Mouse (Mus musculus) stomach, postnatal 0 days (tissue): Measurements from ENCODE around the gene Deup1. TPM values are rescaled to one million over a fixed set of nuclear protein-coding genes. Genes with fewer than 3 reads are reported as not detected.

ENCODE experiments used
- ATAC-seq: fragments of 200-750 bp; cut with Nextera tagmentation; 2 replicates; pipeline ENCODE4 v1.8.0; 2017; ENCODE audit not compliant: low FRiP score, low TSS enrichment
- DNase-seq: peaks from one replicate; pipeline ENCODE4 v3.0.0-alpha.2; 2016; ENCODE audit warnings: low spot score
- H3K27ac ChIP-seq: fragments of 300-500 bp; sonication (generic); replicated peaks from 2 replicates; pipeline ENCODE4 v1.5.1; 2014; ENCODE audit warnings: mild to moderate bottlenecking, control low read depth
- H3K27me3 ChIP-seq: fragments of 300-500 bp; sonication (generic); 2 replicates; pipeline ENCODE4 v1.6.1; 2014; ENCODE audit warnings: low read length; ENCODE audit not compliant: control insufficient read depth, insufficient read depth
- H3K36me3 ChIP-seq: fragments of 300-500 bp; sonication (generic); 2 replicates; pipeline ENCODE4 v1.6.1; 2014; ENCODE audit warnings: low read length, mixed read lengths; ENCODE audit not compliant: control insufficient read depth, insufficient read depth
- H3K4me1 ChIP-seq: fragments of 300-500 bp; sonication (generic); replicated peaks from 2 replicates; pipeline ENCODE4 v1.6.1; 2014; ENCODE audit warnings: antibody characterized with exemption; ENCODE audit not compliant: control insufficient read depth, insufficient read depth
- H3K4me2 ChIP-seq: fragments of 300-500 bp; sonication (generic); replicated peaks from 2 replicates; pipeline ENCODE4 v1.6.1; 2014; ENCODE audit warnings: low read depth, mild to moderate bottlenecking, control low read depth, moderate library complexity
- H3K4me3 ChIP-seq: fragments of 300-500 bp; sonication (generic); 2 replicates; pipeline ENCODE4 v1.5.1; 2014; ENCODE audit warnings: low read depth, low read length, control low read depth
- H3K9ac ChIP-seq: fragments of 300-500 bp; sonication (generic); 2 replicates; pipeline ENCODE4 v1.6.1; 2014; ENCODE audit warnings: mild to moderate bottlenecking, low read length, control low read depth, mixed read lengths
- H3K9me3 ChIP-seq: fragments of 300-500 bp; sonication (generic); 2 replicates; pipeline ENCODE4 v1.6.1; 2016; ENCODE audit warnings: low read length; ENCODE audit not compliant: control insufficient read depth
- CTCF ChIP-seq: IDR thresholded peaks from 2 replicates; pipeline ENCODE4 v1.5.1; 2016; ENCODE audit warnings: antibody characterized with exemption, low read depth, mild to moderate bottlenecking, moderate library complexity
- EP300 ChIP-seq: optimal IDR thresholded peaks from 2 replicates; pipeline ENCODE3; 2016; ENCODE audit warnings: antibody characterized with exemption
- WGBS: fragments of 180-500 bp; shearing (Covaris S2); extraction: QIAGEN DNeasy Blood & Tissue Kit; methylation state at CpG from one replicate; pipeline ENCODE4 v1.1.7; 2014; 5-methylcytosine and 5-hydroxymethylcytosine counted together
- polyA plus RNA-seq: library from polyadenylated mRNA; unstranded; fragments of >200 nt; fragmentation: Nextera tagmentation; extraction: Ambion mirVana; gene quantifications from 2 replicates; pipeline ENCODE4 v1.2.1, GENCODE M21; 2015

Deup1 gene
- polyA plus RNA-seq, 1 experiment from 2014 or later = 0.11 TPM

DNA sequence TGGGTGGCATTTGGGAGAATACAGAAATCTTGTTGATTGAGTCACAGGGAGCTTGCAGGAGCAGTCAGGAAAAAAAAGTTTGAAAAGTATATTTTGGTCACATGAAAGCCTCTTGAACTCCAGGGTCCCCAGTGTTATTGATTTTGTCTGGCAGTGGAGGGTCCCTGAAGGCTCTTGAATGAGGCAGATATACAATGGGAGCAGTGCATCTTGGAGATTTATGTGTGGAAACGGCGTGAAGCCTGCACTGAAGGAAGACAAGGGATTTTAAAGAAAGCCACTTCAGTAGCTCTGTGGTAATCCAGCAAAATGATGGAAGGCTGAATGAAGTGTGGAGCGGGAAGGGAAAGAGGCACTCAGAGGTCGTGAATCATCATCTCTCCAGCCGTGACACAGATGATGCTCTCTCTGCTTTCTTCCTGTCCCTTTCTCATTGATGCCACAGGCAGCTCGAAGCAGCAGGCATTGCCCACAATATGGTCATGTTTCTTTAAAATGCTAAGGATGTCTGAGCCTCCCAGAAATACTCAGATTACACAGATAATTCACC lies 30.6 kb upstream of the Deup1 start:
- H3K4me2 ChIP-seq = no peak overlapping the region
- no peaks in the 10 kb centered on the region for H3K27me3 ChIP-seq
- WGBS = 34% methylated on average over 6 of the region's 6 CpGs
- no peak overlapping the region for H3K9ac ChIP-seq
- ATAC-seq = no peak
- TF ChIP-seq EP300 (no peak), CTCF (no peak)
- H3K36me3 ChIP-seq = no peaks in the 10 kb centered on the region
- no peak overlapping the region for H3K27ac ChIP-seq
- DNase-seq = no peak
- no peaks in the 10 kb centered on the region; the same call in 1 of the 2 replicates for H3K9me3 ChIP-seq
- H3K4me1 ChIP-seq = no peaks in the 10 kb centered on the region
- H3K4me3 ChIP-seq = no peak overlapping the region

DNA sequence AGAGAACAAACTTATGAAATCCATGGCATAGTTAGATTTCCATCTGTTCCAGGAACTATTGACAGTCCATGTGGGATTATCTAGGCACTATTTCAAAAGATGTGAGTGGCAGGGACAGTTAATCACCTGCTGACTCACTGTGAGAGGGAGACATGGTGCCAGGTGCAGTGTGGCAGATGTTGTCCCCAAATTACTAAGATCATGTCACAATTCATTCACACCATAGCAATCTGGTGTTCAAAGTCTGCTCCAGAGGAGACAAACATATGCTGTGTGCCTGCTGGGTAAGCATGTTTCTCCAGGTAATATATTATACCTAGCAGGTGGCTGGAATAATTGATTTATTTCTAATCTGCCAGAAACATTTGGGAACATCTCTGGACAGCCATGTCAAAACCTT lies 25.3 kb upstream of the Deup1 start:
- no peak overlapping the region for H3K4me2 ChIP-seq
- H3K4me1 ChIP-seq = no peaks in the 10 kb centered on the region
- no peaks in the 10 kb centered on the region; the same call in 1 of the 2 replicates for H3K9me3 ChIP-seq
- no peak overlapping the region for H3K4me3 ChIP-seq
- H3K27me3 ChIP-seq = no peaks in the 10 kb centered on the region
- ATAC-seq = no peak
- TF ChIP-seq CTCF = no peak
- TF ChIP-seq EP300 = no peak
- no peak overlapping the region for H3K27ac ChIP-seq
- no peaks in the 10 kb centered on the region for H3K36me3 ChIP-seq
- no peak overlapping the region for H3K9ac ChIP-seq
- DNase-seq = no peak

DNA sequence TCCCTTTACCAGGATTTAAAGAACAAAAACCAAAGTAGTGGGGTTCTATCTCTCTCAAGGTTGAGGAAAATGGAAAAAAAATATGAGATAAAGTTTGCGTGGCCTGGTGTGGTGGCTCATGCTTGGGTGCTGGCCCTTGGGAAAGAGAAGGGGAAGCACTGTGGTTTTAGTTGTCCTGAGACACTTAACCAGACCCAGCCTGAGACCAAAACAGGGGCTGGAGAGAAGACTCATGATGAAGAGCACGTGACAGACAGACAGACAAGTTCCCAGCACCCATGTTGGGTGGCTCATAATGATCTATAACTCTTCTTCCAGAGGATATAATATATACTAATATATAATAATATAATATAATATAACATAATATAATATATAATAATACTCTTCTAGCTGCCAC lies 22.2 kb upstream of the Deup1 start:
- Histone ChIP-seq H3K27ac (no peak overlapping the region), H3K4me2 (no peak overlapping the region), H3K36me3 (no peaks in the 10 kb centered on the region), H3K9me3 (no peaks in the 10 kb centered on the region), H3K4me3 (no peak overlapping the region), H3K27me3 (no peaks in the 10 kb centered on the region), H3K4me1 (no peaks in the 10 kb centered on the region), H3K9ac (no peak overlapping the region)
- 83% methylated on average over 2 of the region's 2 CpGs for WGBS
- no peak for DNase-seq
- ATAC-seq = no peak
- TF ChIP-seq CTCF (no peak), EP300 (no peak)

DNA sequence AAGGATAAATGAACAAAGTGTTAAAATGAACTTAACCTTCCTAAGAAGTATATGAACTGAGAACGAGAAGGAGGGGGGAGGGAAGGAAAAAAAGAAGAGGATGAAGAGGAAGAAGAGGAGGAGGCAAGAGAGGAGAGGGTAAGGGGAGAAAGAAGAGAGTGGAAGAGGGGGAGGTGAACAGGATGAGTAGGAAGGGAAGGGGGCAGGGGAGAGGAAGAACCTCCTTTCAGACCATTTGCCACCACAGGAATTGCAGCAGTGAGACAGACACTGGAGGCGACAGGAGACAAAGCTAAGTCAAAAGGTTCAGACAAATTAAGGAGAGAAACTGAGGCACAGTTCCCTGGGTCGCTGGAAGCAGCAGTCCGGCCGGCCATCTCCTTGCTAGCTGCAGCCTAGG lies 349 bp downstream of the Deup1 start:
- H3K27ac ChIP-seq = no peak overlapping the region
- TF ChIP-seq EP300 = no peak
- no peak for TF ChIP-seq CTCF
- no peaks in the 10 kb centered on the region for H3K36me3 ChIP-seq
- H3K4me2 ChIP-seq = no peak overlapping the region
- H3K4me3 ChIP-seq = 0 out of 2 replicates have a peak overlapping the region, but pooled peaks have one; percentile 13
- no peak for DNase-seq
- no peaks in the 10 kb centered on the region for H3K9me3 ChIP-seq
- no peak for ATAC-seq
- no peaks in the 10 kb centered on the region for H3K27me3 ChIP-seq
- H3K4me1 ChIP-seq = no peaks in the 10 kb centered on the region
- WGBS = 20% methylated on average over 5 of the region's 5 CpGs
- peak overlapping the region; percentile 13; the same call in 1 of the 2 replicates for H3K9ac ChIP-seq

DNA sequence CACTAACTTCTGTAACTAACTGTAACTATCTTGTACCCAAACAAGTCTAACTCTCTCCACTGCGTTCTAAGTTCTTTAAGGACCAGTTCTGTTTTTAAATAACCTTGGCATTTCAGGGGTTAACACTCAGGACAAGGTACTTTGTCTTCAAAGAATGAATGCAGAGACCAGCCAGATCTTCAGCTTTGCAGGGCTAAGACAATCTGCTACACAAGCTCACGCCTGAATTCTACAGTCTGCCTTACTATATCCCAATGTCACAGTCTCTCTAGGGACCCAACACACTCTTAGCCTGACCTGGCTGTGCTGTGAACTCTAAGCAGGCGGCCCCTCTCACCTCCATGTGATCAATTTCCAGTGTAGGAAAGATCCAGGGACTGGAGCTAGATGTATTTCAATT lies 3.0 kb downstream of the Deup1 start:
- no peak for DNase-seq
- Histone ChIP-seq H3K4me2 (no peak overlapping the region), H3K4me3 (no peak overlapping the region), H3K4me1 (no peaks in the 10 kb centered on the region), H3K36me3 (no peaks in the 10 kb centered on the region), H3K9ac (no peak overlapping the region), H3K27me3 (no peaks in the 10 kb centered on the region), H3K27ac (no peak overlapping the region), H3K9me3 (no peaks in the 10 kb centered on the region)
- ATAC-seq = no peak
- TF ChIP-seq CTCF = no peak
- TF ChIP-seq EP300 = no peak
- 68% methylated on average over 3 of the region's 3 CpGs for WGBS

DNA sequence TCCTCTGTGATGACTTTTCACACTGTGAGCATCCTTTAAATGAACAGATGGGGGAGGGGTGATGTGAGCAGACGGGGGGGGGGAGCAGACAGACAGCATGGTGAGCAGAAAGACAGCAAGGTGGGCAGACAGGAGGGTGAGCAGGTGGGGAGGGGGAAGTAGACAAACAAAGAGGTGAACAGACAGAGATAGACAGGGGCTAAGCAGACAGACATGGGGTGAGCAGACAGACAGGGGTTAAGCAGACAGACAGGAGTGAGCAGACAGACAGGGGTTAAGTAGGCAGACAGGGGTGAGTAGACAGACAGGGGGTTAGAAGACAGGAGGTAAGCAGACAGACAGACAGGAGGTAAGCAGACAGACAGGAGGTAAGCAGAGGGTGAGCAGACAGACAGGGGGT lies 8.0 kb downstream of the Deup1 start:
- 54% methylated on average over 1 of the region's 1 CpGs for WGBS
- no peaks in the 10 kb centered on the region for H3K36me3 ChIP-seq
- no peak overlapping the region for H3K27ac ChIP-seq
- H3K9me3 ChIP-seq = no peaks in the 10 kb centered on the region
- TF ChIP-seq EP300 = no peak
- TF ChIP-seq CTCF = no peak
- DNase-seq (no peak), ATAC-seq (no peak)
- H3K4me2 ChIP-seq = no peak overlapping the region
- no peaks in the 10 kb centered on the region for H3K27me3 ChIP-seq
- H3K4me3 ChIP-seq = no peak overlapping the region
- H3K9ac ChIP-seq = no peak overlapping the region
- no peaks in the 10 kb centered on the region for H3K4me1 ChIP-seq
